Mouse (Mus musculus): ENCODE measurements around the gene Gm18596.
"Not testable (repeated sequence)": the region's sequence is repeated elsewhere in the genome, so short reads cannot be mapped to it uniquely, and the experiment has no call there.

- not testable (repeated sequence) for TF ChIP-seq EP300, CTCF (IDR thresholded peaks at IDR 0.05; ENCODE audit: low read depth)
These were observed 17.1 kb upstream of the Gm18596 start, which contains the start of gene Gm3233 for GRCm38 (mm10) chr10:77759582-77759981.
